Mouse (Mus musculus): ENCODE results near the gene Plin5. TPM values are rescaled to one million over a fixed set of nuclear protein-coding genes. Genes with fewer than 3 reads are reported as not detected.
"Not testable (repeated sequence)": the region's sequence is repeated elsewhere in the genome, so short reads cannot be mapped to it uniquely, and the experiment has no call there.

Plin5 gene
- polyA plus RNA-seq, 1 experiment from 2014 or later = 1.3 TPM

DNA sequence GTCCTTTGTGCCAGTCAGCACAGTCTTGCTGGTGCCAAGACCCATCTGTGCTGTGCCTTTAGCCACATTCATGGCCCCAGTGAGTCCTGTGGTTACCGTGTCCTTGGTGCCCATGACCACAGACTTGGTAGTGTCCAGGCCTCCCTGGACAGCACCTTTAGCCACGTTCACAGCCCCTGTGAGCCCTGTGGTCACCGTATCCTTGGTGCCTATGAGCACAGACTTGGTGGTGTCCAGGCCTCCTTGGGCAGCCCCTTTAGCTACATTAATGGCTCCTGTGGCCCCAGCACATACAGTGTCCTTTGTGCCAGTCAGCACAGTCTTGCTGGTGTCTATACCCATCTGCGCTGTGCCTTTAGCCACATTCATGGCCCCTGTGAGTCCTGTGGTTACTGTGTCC, 11.0 kb downstream of the Plin5 start:
- not testable (repeated sequence) for H3K27me3 ChIP-seq (ENCODE audit: control insufficient read depth, insufficient read depth, low read length); H3K4me2 ChIP-seq (replicated peaks; ENCODE audit: low read depth, low read length); H3K4me3 ChIP-seq (ENCODE audit: low read length); H3K4me1 ChIP-seq (ENCODE audit: control insufficient read depth, insufficient read depth, low read length); H3K9ac ChIP-seq (ENCODE audit: low read depth, low read length); ATAC-seq (ENCODE audit: low FRiP score, low TSS enrichment); H3K9me3 ChIP-seq (ENCODE audit: control insufficient read depth, low read length); H3K27ac ChIP-seq (ENCODE audit: low read depth, low read length)
- 94% methylated on average over 4 of the region's 4 CpGs for WGBS
- peaks cover 23% of the 10 kb centered on the region for H3K36me3 ChIP-seq (ENCODE audit: control insufficient read depth, insufficient read depth, low read length)

DNA sequence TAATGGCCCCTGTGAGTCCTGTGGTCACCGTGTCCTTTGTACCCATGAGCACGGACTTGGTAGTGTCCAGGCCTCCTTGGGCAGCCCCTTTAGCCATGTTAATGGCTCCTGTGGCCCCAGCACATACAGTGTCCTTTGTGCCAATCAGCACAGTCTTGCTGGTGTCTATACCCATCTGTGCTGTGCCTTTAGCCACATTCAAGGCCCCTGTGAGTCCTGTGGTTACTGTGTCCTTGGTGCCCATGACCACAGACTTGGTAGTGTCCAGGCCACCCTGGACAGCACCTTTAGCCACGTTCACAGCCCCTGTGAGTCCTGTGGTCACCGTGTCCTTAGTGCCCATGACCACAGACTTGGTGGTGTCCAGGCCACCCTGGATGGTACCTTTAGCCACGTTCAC, 12.6 kb downstream of the Plin5 start:
- H3K9ac ChIP-seq (ENCODE audit: low read depth, low read length) = not testable (repeated sequence)
- 90% methylated on average over 1 of the region's 5 CpGs for WGBS

DNA sequence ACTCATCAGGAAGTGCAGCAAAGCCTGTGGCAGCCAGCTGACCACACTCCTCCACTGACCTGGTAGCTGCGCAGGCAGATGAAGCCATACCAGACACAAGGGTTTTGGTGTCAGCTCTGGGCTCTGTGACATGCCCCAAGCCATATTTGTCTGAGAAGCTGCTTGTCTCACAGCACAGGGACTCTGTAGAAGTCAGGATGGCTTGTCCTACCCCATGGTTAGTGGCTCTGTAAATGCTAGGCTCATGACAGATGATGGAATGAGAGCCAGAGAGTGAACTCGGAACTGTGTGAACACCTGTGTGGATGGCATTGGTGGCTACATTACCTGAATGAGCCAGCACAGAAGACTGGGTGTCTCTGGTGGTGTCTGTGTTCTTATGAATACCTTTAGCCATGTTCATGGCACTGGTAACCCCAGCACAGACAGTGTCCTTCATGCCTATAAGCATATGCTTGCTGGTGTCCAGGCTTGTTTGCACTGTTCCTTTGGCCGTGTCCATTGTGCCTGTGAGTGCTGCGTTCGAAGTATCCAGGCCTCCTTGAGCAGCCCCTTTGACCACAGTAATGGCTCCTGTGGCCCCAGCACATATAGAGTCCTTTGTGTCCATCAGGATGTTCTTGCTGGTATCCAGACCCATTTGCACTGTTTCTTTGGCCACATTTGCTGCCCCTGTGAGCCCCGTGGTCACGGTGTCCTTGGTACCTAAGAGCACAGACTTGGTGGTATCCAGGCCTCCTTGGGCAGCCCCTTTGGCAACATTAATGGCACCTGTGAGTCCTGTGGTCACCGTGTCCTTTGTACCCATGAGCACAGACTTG, 13.7 kb downstream of the Plin5 start:
- ATAC-seq (ENCODE audit: low FRiP score, low TSS enrichment) = no peak
- WGBS = 97% methylated on average over 8 of the region's 8 CpGs
- H3K4me2 ChIP-seq (replicated peaks; ENCODE audit: low read depth, low read length) = no peak overlapping the region
- H3K9ac ChIP-seq (ENCODE audit: low read depth, low read length) = no peak overlapping the region
- no peak overlapping the region for H3K27ac ChIP-seq (ENCODE audit: low read depth, low read length)
- no peaks in the 10 kb centered on the region for H3K4me1 ChIP-seq (ENCODE audit: control insufficient read depth, insufficient read depth, low read length)
- H3K4me3 ChIP-seq (ENCODE audit: low read length) = no peak overlapping the region
- H3K9me3 ChIP-seq (ENCODE audit: control insufficient read depth, low read length) = no peaks in the 10 kb centered on the region
- H3K36me3 ChIP-seq (ENCODE audit: control insufficient read depth, insufficient read depth, low read length) = peaks cover 49% of the 10 kb centered on the region
- no peaks in the 10 kb centered on the region for H3K27me3 ChIP-seq (ENCODE audit: control insufficient read depth, insufficient read depth, low read length)

More for the DNA sequence above, 12.6 kb downstream of the Plin5 start:
- not testable (repeated sequence) for H3K9me3 ChIP-seq (ENCODE audit: control insufficient read depth, low read length); H3K27me3 ChIP-seq (ENCODE audit: control insufficient read depth, insufficient read depth, low read length); H3K27ac ChIP-seq (ENCODE audit: low read depth, low read length); H3K4me3 ChIP-seq (ENCODE audit: low read length); H3K4me1 ChIP-seq (ENCODE audit: control insufficient read depth, insufficient read depth, low read length); ATAC-seq (ENCODE audit: low FRiP score, low TSS enrichment); H3K4me2 ChIP-seq (replicated peaks; ENCODE audit: low read depth, low read length)
- H3K36me3 ChIP-seq (ENCODE audit: control insufficient read depth, insufficient read depth, low read length) = peaks cover 39% of the 10 kb centered on the region

DNA sequence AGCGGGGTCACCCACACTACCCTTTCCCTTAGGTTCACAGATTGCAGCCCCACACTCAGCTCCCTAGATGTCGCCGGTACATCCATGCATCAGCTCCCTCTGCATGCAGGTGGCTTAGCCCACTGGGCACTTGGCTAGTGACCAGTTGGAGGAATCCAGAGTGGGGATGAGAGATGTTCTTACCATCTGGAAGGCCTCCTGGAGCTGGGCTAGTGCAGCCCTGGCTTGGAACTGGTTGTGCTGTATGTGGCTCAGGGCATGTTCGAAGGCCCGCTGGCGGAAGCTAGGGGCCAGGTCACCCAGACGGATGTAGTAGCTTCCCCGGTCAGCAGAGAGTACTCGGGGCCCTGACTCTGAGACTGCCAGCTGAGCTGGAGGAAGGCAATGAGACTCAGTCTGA, 14.5 kb downstream of the Plin5 start:
- Histone ChIP-seq H3K4me2 (replicated peaks; ENCODE audit: low read depth, low read length) (no peak overlapping the region), H3K36me3 (ENCODE audit: control insufficient read depth, insufficient read depth, low read length) (peaks cover 56% of the 10 kb centered on the region), H3K9me3 (ENCODE audit: control insufficient read depth, low read length) (no peaks in the 10 kb centered on the region), H3K4me3 (ENCODE audit: low read length) (no peak overlapping the region), H3K27me3 (ENCODE audit: control insufficient read depth, insufficient read depth, low read length) (no peaks in the 10 kb centered on the region), H3K27ac (ENCODE audit: low read depth, low read length) (no peak overlapping the region), H3K4me1 (ENCODE audit: control insufficient read depth, insufficient read depth, low read length) (no peaks in the 10 kb centered on the region), H3K9ac (ENCODE audit: low read depth, low read length) (no peak overlapping the region)
- ATAC-seq (ENCODE audit: low FRiP score, low TSS enrichment) = no peak
- WGBS = 94% methylated on average over 9 of the region's 9 CpGs

DNA sequence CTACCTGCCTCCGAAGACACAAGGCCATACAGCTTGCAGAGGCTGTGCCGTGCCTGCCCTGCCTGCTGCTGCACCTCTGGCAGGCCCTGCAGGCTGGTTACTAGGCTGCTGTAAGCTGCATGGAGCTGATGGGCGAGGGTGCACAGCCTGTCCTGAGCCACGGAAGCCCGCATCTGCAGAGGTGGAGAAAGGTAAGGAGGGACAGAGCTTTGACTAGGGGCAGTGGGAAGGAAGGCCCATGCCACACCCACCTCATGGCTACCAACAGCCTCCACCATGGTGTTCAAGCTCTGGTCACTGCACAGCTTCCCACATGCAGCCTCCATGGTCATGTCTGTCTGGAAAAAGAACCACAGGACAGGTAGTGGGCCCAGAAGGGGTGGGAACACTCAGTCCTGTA, 15.2 kb downstream of the Plin5 start:
- H3K36me3 ChIP-seq (ENCODE audit: control insufficient read depth, insufficient read depth, low read length) = peaks cover 64% of the 10 kb centered on the region
- H3K4me3 ChIP-seq (ENCODE audit: low read length) = no peak overlapping the region
- H3K4me1 ChIP-seq (ENCODE audit: control insufficient read depth, insufficient read depth, low read length) = no peaks in the 10 kb centered on the region
- H3K27me3 ChIP-seq (ENCODE audit: control insufficient read depth, insufficient read depth, low read length) = no peaks in the 10 kb centered on the region
- no peak for ATAC-seq (ENCODE audit: low FRiP score, low TSS enrichment)
- no peak overlapping the region for H3K4me2 ChIP-seq (replicated peaks; ENCODE audit: low read depth, low read length)
- no peak overlapping the region for H3K27ac ChIP-seq (ENCODE audit: low read depth, low read length)
- H3K9me3 ChIP-seq (ENCODE audit: control insufficient read depth, low read length) = no peaks in the 10 kb centered on the region
- no peak overlapping the region for H3K9ac ChIP-seq (ENCODE audit: low read depth, low read length)
- 92% methylated on average over 5 of the region's 5 CpGs for WGBS

DNA sequence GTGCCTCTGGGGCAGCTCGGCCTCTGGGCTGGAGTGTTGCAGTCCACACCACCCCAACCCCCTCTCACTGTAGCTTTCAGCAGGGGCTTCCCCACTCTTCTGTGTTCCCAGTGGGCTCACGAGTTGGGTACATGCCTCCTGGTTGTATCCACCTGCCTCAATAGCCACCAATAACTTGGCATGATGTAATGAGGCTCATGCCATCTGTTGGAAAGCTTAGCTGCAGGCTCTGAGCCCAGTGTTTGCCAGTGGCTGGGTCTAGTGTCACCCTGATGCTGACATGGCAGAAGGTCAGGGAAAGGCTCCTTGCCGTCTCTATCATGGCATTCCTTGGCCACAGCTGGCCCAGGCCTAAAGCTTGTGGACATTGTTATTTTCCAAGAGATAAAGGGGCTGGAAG, 16.6 kb downstream of the Plin5 start:
- H3K27me3 ChIP-seq (ENCODE audit: control insufficient read depth, insufficient read depth, low read length) = no peaks in the 10 kb centered on the region
- no peak overlapping the region for H3K4me3 ChIP-seq (ENCODE audit: low read length)
- no peak overlapping the region for H3K27ac ChIP-seq (ENCODE audit: low read depth, low read length)
- H3K36me3 ChIP-seq (ENCODE audit: control insufficient read depth, insufficient read depth, low read length) = peaks cover 78% of the 10 kb centered on the region
- no peaks in the 10 kb centered on the region for H3K9me3 ChIP-seq (ENCODE audit: control insufficient read depth, low read length)
- no peak overlapping the region for H3K9ac ChIP-seq (ENCODE audit: low read depth, low read length)
- ATAC-seq (ENCODE audit: low FRiP score, low TSS enrichment) = no peak
- WGBS = 94% methylated on average over 3 of the region's 3 CpGs
- H3K4me2 ChIP-seq (replicated peaks; ENCODE audit: low read depth, low read length) = no peak overlapping the region
- no peaks in the 10 kb centered on the region for H3K4me1 ChIP-seq (ENCODE audit: control insufficient read depth, insufficient read depth, low read length)

DNA sequence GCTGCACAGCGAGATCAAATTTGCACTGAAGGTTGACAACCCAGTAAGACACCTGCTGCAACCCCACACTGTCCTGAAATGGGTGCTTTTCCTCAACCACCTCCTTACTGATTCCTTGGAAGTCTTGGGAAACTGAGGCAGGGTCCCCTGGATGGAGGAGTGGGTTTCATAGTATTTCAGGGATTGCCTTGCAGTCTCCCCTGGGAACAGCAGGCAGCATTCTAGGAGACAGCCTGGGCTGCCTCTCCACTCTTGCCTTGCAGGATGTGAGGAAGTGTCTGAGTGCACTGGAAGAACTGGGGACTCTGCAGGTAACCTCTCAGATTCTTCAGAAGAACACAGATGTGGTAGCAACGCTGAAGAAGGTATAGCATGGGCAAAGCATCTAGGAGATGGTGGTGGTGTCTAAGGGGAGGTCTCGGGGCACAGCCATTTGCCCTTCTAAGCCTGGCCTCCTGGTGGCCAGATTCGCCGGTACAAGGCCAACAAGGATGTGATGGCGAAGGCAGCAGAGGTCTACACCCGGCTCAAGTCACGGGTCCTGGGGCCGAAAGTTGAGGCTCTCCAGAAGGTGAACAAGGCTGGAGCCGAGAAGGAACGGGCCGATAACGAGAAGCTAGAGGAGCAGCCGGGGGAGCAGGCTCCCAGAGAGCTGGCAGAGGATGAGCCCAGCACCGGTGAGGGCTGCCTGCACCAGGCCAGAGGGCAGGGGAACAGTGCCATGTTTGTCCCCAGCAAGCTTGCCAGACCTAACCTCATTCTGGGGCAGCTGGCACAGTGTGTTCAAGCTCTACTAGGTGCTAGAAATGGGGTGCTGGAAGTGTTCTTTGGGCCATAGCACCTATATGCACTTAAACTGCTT, 18.5 kb downstream of the Plin5 start:
- 92% methylated on average over 15 of the region's 15 CpGs for WGBS
- no peaks in the 10 kb centered on the region for H3K4me1 ChIP-seq (ENCODE audit: control insufficient read depth, insufficient read depth, low read length)
- peaks cover 85% of the 10 kb centered on the region for H3K36me3 ChIP-seq (ENCODE audit: control insufficient read depth, insufficient read depth, low read length)
- H3K27ac ChIP-seq (ENCODE audit: low read depth, low read length) = no peak overlapping the region
- no peak overlapping the region for H3K4me2 ChIP-seq (replicated peaks; ENCODE audit: low read depth, low read length)
- no peaks in the 10 kb centered on the region for H3K9me3 ChIP-seq (ENCODE audit: control insufficient read depth, low read length)
- H3K9ac ChIP-seq (ENCODE audit: low read depth, low read length) = no peak overlapping the region
- no peak for ATAC-seq (ENCODE audit: low FRiP score, low TSS enrichment)
- H3K4me3 ChIP-seq (ENCODE audit: low read length) = no peak overlapping the region
- no peaks in the 10 kb centered on the region for H3K27me3 ChIP-seq (ENCODE audit: control insufficient read depth, insufficient read depth, low read length)

DNA sequence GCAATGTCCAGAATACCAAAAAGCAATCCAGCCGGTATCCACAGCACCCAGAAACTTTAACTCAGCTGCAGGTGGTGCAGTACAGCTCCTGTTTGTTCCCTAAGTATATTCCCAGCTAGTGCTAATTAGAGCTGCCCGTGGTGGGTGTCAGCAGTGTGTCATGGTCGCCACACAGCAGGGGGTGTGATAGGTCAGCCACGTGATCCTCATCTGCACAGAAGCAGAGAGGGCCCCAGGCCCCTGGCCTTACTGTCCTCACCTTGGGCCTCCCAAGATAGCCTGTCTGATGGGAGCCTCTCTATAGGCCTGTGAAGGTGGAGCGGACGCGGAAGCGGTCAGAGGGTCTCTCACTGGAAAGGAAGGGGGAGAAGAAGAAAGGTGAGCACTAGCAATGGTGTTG, 19.2 kb downstream of the Plin5 start:
- no peak overlapping the region for H3K27ac ChIP-seq (ENCODE audit: low read depth, low read length)
- H3K27me3 ChIP-seq (ENCODE audit: control insufficient read depth, insufficient read depth, low read length) = no peaks in the 10 kb centered on the region
- 89% methylated on average over 8 of the region's 8 CpGs for WGBS
- H3K4me3 ChIP-seq (ENCODE audit: low read length) = no peak overlapping the region
- no peak overlapping the region for H3K4me2 ChIP-seq (replicated peaks; ENCODE audit: low read depth, low read length)
- H3K4me1 ChIP-seq (ENCODE audit: control insufficient read depth, insufficient read depth, low read length) = no peaks in the 10 kb centered on the region
- H3K36me3 ChIP-seq (ENCODE audit: control insufficient read depth, insufficient read depth, low read length) = peaks cover 85% of the 10 kb centered on the region
- H3K9ac ChIP-seq (ENCODE audit: low read depth, low read length) = no peak overlapping the region
- no peak for ATAC-seq (ENCODE audit: low FRiP score, low TSS enrichment)
- H3K9me3 ChIP-seq (ENCODE audit: control insufficient read depth, low read length) = no peaks in the 10 kb centered on the region

DNA sequence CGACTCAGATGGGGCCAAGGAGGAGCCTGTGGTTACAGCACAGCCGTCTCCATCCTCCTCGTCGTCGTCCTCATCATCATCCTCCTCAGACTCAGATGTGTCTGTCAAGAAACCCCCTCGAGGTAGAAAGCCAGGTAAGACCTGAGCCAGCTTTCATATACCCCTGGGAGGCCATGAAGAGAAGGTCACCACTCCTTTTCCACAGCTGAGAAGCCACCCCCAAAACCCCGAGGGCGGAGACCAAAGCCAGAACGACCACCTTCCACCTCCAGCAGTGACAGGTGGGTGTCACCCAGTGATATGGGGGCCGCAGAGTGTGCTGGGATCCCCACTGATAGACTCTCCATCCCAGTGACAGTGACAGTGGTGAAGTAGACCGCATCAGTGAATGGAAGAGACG, 20.5 kb downstream of the Plin5 start:
- H3K4me1 ChIP-seq (ENCODE audit: control insufficient read depth, insufficient read depth, low read length) = no peaks in the 10 kb centered on the region
- H3K9me3 ChIP-seq (ENCODE audit: control insufficient read depth, low read length) = no peaks in the 10 kb centered on the region
- H3K4me2 ChIP-seq (replicated peaks; ENCODE audit: low read depth, low read length) = no peak overlapping the region
- no peak for ATAC-seq (ENCODE audit: low FRiP score, low TSS enrichment)
- H3K9ac ChIP-seq (ENCODE audit: low read depth, low read length) = no peak overlapping the region
- no peak overlapping the region for H3K4me3 ChIP-seq (ENCODE audit: low read length)
- H3K36me3 ChIP-seq (ENCODE audit: control insufficient read depth, insufficient read depth, low read length) = peaks cover 78% of the 10 kb centered on the region
- no peaks in the 10 kb centered on the region for H3K27me3 ChIP-seq (ENCODE audit: control insufficient read depth, insufficient read depth, low read length)
- no peak overlapping the region for H3K27ac ChIP-seq (ENCODE audit: low read depth, low read length)
- WGBS = 93% methylated on average over 12 of the region's 12 CpGs

All from kidney, embryonic 14.5 days (tissue).